Mouse (Mus musculus) cerebellum, postnatal 14 days (tissue): ENCODE results near the gene 4930402H24Rik.

Experiments
- DNase-seq, 2 experiments: peaks; one replicate each; pipeline ENCODE4 v3.0.0; 2021; ENCODE audit warnings: mixed read lengths in 2 of 2

Gene 4930402H24Rik

DNA sequence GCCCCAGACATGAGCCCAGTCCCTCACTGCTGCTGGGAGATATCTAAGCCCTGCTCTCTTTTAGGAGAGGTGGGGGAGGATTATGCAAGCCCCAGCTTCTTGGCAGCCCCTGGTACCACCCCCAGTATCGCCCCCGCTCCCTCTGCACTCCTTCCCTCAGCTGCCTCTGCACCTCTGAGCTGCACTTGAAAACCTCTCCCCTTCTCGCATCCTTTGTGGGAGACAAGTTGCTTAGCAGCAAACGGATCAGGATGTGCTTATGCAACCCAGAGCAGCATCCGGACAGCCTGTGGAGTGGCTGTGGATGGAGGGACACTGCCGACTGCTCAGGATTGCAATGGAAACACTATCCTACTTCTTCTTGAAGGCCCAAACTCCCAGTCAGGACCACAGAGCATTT, 248.7 kb downstream of the 4930402H24Rik start:
- no peak for DNase-seq

DNA sequence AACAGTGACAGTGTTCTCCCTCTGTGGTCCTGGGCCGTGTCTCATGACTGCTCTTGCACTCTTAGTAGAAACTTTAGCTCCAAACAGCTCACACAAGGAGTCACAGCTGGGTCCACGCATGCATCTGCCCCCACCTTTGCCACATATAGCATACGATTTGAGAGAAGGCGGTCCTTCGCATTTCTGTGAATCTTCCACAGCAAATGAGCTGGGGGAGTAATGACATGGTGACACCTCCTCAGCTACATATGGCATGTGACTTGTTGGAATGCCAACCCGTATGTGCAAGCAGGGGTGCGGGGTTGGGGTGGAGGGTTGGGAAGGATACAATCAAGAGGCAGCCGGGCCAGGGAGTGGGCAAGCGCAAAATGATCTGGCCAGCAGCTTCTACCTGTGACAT, 249.7 kb downstream of the 4930402H24Rik start:
- DNase-seq: no peak
